8 mouse cellular contexts compared by ENCODE assay signal in the genomic region with DNA sequence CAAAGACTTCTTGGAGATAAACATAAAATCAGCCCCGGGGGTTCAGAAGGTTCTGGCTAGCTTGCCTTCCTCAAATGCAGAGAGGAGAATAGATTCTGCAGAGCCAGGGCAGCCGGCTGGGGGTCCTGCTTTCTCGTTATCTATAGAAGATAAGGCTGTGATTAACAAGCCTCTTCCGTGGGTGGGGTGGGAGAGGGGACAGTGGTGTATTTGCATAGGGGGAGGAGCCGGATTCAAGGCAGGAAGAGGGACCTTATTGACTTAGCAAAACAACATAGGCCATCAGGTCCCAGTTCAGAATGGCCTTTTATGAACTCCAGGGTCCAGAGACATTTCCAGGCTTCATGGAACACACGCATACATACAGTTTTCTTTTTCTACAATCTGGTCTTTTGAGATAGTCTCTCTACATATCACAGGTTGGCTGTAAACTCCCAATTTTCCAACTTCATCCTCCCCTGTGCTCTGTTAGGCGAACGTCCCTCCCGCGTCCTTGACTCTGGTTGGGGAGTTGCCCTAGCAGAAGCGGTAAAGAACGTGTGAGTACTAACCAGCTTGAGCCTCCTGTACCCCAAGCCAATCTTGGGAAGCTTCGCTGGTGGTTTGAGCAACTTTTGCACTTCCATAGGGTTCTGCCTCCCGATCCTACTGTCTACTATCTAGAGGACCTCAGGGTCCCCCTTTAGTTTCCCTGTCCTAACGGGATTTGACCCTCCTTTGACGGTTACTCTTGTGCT. TPM values are rescaled to one million over a fixed set of nuclear protein-coding genes. Genes with fewer than 3 reads are reported as not detected.
DNase-seq lines count a peak whose midpoint lies in the region; ATAC-seq and TF ChIP-seq lines count a peak whose summit lies in the region.

No protein-coding gene starts in this region.

- H3K36me3 ChIP-seq in hindbrain, embryonic 14.5 days (replicated peaks; ENCODE audit: control insufficient read depth, insufficient read depth): no peaks in the 10 kb centered on the region
- no peaks in the 10 kb centered on the region for H3K36me3 ChIP-seq in lung, embryonic 16.5 days (ENCODE audit: control insufficient read depth, insufficient read depth, low read length)
- no peaks in the 10 kb centered on the region for H3K36me3 ChIP-seq in stomach, embryonic 14.5 days (ENCODE audit: control insufficient read depth, insufficient read depth, low read length)

- intact Hi-C loops in gastrocnemius, adult 2 months (cut with DNase I): no loop called here

- TF ChIP-seq POLR2A in cortical plate, adult 2 months (IDR thresholded peaks at IDR 0.05; ENCODE audit: extremely low read depth, insufficient read depth, low read length): no peak

- TF ChIP-seq CTCF in gastrocnemius, adult 2 months (IDR thresholded peaks at IDR 0.05): no peak
- TF ChIP-seq CTCF in cortical plate, adult 2 months (IDR thresholded peaks at IDR 0.05; ENCODE audit: extremely low read depth, insufficient read depth, low read length): no peak

- no peak for ATAC-seq in hindbrain, embryonic 14.5 days (ENCODE audit: low FRiP score)
- no peak for ATAC-seq in lung, embryonic 16.5 days (ENCODE audit: low read depth)
- peak; percentile 6; the same call in 1 of the 2 replicates for ATAC-seq in stomach, embryonic 14.5 days (ENCODE audit: insufficient number of reproducible peaks, insufficient read depth, low FRiP score, low read depth)

- H3K9me3 ChIP-seq in hindbrain, embryonic 14.5 days (ENCODE audit: control insufficient read depth, low read length): no peaks in the 10 kb centered on the region
- H3K9me3 ChIP-seq in lung, embryonic 16.5 days (ENCODE audit: control insufficient read depth, low read length): no peaks in the 10 kb centered on the region
- no peaks in the 10 kb centered on the region for H3K9me3 ChIP-seq in stomach, embryonic 14.5 days (ENCODE audit: control insufficient read depth, low read depth, low read length)

- WGBS in hindbrain, embryonic 14.5 days: 11% methylated on average over 16 of the region's 16 CpGs
- WGBS in lung, embryonic 16.5 days: 7% methylated on average over 16 of the region's 16 CpGs
- 9% methylated on average over 16 of the region's 16 CpGs for WGBS in stomach, embryonic 14.5 days

- peak overlapping the region; percentile 58 for H3K4me2 ChIP-seq in hindbrain, embryonic 14.5 days (replicated peaks)
- peak overlapping the region; percentile 61 for H3K4me2 ChIP-seq in lung, embryonic 16.5 days (ENCODE audit: low read depth, low read length)
- H3K4me2 ChIP-seq in stomach, embryonic 14.5 days (replicated peaks; ENCODE audit: low read depth, low read length): peak overlapping the region; percentile 48

- H3K27ac ChIP-seq in gastrocnemius, adult 2 months: peak overlapping the region; percentile 56
- no peak overlapping the region for H3K27ac ChIP-seq in cortical plate, adult 2 months (ENCODE audit: insufficient read depth, low read length)
- no peak overlapping the region for H3K27ac ChIP-seq in hindbrain, embryonic 14.5 days
- no peak overlapping the region for H3K27ac ChIP-seq in lung, embryonic 16.5 days (ENCODE audit: low read length)
- H3K27ac ChIP-seq in stomach, embryonic 14.5 days (ENCODE audit: low read length): no peak overlapping the region

- no peak for DNase-seq in gastrocnemius, adult 2 months
- no peak for DNase-seq in gastrocnemius, postnatal 25 days
- no peak for DNase-seq in hindbrain, embryonic 14.5 days (ENCODE audit: low spot score)
- DNase-seq in layer of hippocampus, adult 8-10 months (ENCODE audit: low spot score in 2 of 2): no peak
- DNase-seq in ovary, postnatal 10 days (ENCODE audit: low spot score): no peak

- H3K27me3 ChIP-seq in hindbrain, embryonic 14.5 days (ENCODE audit: control insufficient read depth, insufficient read depth, low read length): peaks cover 54% of the 10 kb centered on the region
- H3K27me3 ChIP-seq in lung, embryonic 16.5 days (ENCODE audit: control insufficient read depth, insufficient read depth, low read depth, low read length): peaks cover 37% of the 10 kb centered on the region
- H3K27me3 ChIP-seq in stomach, embryonic 14.5 days (ENCODE audit: control insufficient read depth, insufficient read depth, low read length): peaks cover 16% of the 10 kb centered on the region; the same call in 1 of the 2 replicates

- peak overlapping the region; percentile 72 for H3K4me3 ChIP-seq in gastrocnemius, adult 2 months
- peak overlapping the region; percentile 7 for H3K4me3 ChIP-seq in cortical plate, adult 2 months (ENCODE audit: insufficient read depth, low read length)
- H3K4me3 ChIP-seq in hindbrain, embryonic 14.5 days (replicated peaks; ENCODE audit: low read length): peak overlapping the region; percentile 39
- H3K4me3 ChIP-seq in lung, embryonic 16.5 days (ENCODE audit: low read length): peak overlapping the region; percentile 71
- H3K4me3 ChIP-seq in stomach, embryonic 14.5 days (ENCODE audit: low read depth, low read length): peak overlapping the region; percentile 44

- peak overlapping the region; percentile 50; the same call in 1 of the 2 replicates for H3K9ac ChIP-seq in hindbrain, embryonic 14.5 days
- H3K9ac ChIP-seq in lung, embryonic 16.5 days (ENCODE audit: low read length): peak overlapping the region; percentile 61
- no peak overlapping the region; the same call in 1 of the 2 replicates for H3K9ac ChIP-seq in stomach, embryonic 14.5 days (replicated peaks; ENCODE audit: low read depth, low read length)

- H3K4me1 ChIP-seq in cortical plate, adult 2 months (ENCODE audit: control insufficient read depth, insufficient read depth, low read length): no peaks in the 10 kb centered on the region
- H3K4me1 ChIP-seq in hindbrain, embryonic 14.5 days (replicated peaks; ENCODE audit: control insufficient read depth, insufficient read depth, low read length): 0 out of 2 replicates have a peak, but pooled peaks cover 3% of the 10 kb centered on the region
- H3K4me1 ChIP-seq in lung, embryonic 16.5 days (replicated peaks; ENCODE audit: control insufficient read depth, insufficient read depth, low read length): peaks cover 9% of the 10 kb centered on the region
- no peaks in the 10 kb centered on the region for H3K4me1 ChIP-seq in stomach, embryonic 14.5 days (ENCODE audit: control insufficient read depth, insufficient read depth, low read length)

RNA-seq across cellular contexts. Expression of a gene that starts 0.7 kb away (rescaled TPM):
- total RNA-seq in gastrocnemius, adult 2 months (2021): 1 to 10 TPM in 1 of 2 experiments, under 1 TPM in 1; 0.56 to 1.2 TPM
- 1 to 10 TPM in 1 of 2 experiments, under 1 TPM in 1; 0.46 to 1.4 TPM for total RNA-seq in gastrocnemius, postnatal 25 days (2021)
- 1.0 and 1.2 TPM in 2 replicates for polyA plus RNA-seq in cortical plate, adult 2 months (2012; rRNA removed)
- polyA plus RNA-seq in hindbrain, embryonic 14.5 days (2014; fragmentation: Nextera tagmentation; extraction: Ambion mirVana): 1.7 and 2.2 TPM in 2 replicates
- polyA plus RNA-seq in lung, embryonic 16.5 days (2015; fragmentation: Nextera tagmentation; extraction: Ambion mirVana): 3.4 and 4.2 TPM in 2 replicates
- polyA plus RNA-seq in stomach, embryonic 14.5 days (2014; fragmentation: Nextera tagmentation; extraction: Ambion mirVana): 4.9 and 6.0 TPM in 2 replicates
- total RNA-seq in layer of hippocampus, adult 8-10 months (2022): 1 to 10 TPM in 3 of 4 experiments, under 1 TPM in 1; 0.89 to 2.3 (median 1.8) TPM

RNA-seq across cellular contexts. Expression of a gene that starts 46.2 kb away (rescaled TPM):
- 10 to 100 TPM; 15.1 to 20.6 TPM for total RNA-seq in gastrocnemius, adult 2 months (2021)
- total RNA-seq in gastrocnemius, postnatal 25 days (2021): 10 to 100 TPM; 16.9 to 21.1 TPM
- 18.4 and 18.6 TPM in 2 replicates for polyA plus RNA-seq in cortical plate, adult 2 months (2012; rRNA removed)
- 59.7 and 60.3 TPM in 2 replicates for polyA plus RNA-seq in hindbrain, embryonic 14.5 days (2014; fragmentation: Nextera tagmentation; extraction: Ambion mirVana)
- polyA plus RNA-seq in lung, embryonic 16.5 days (2015; fragmentation: Nextera tagmentation; extraction: Ambion mirVana): 75.8 and 77.0 TPM in 2 replicates
- polyA plus RNA-seq in stomach, embryonic 14.5 days (2014; fragmentation: Nextera tagmentation; extraction: Ambion mirVana): 75.9 and 77.2 TPM in 2 replicates
- 10 to 100 TPM; 15.5 to 19.7 (median 16.6) TPM for total RNA-seq in layer of hippocampus, adult 8-10 months (2022)

Comparison
In these comparisons a context has a peak if more than half of its experiments do, and no peak if none do; other contexts are left out.
1. H3K4me3 ChIP-seq: peak in every context shown above with its lines; median percentile 72 in gastrocnemius, adult 2 months; 71 in lung, embryonic 16.5 days; 44 in stomach, embryonic 14.5 days; 39 in hindbrain, embryonic 14.5 days; 7 in cortical plate, adult 2 months.